Mouse (Mus musculus): ENCODE measurements around the gene Olfr97. TPM values are rescaled to one million over a fixed set of nuclear protein-coding genes. Genes with fewer than 3 reads are reported as not detected.

Gene Olfr97
- polyA plus RNA-seq, 1 experiment from 2014 or later, result not detected

DNA sequence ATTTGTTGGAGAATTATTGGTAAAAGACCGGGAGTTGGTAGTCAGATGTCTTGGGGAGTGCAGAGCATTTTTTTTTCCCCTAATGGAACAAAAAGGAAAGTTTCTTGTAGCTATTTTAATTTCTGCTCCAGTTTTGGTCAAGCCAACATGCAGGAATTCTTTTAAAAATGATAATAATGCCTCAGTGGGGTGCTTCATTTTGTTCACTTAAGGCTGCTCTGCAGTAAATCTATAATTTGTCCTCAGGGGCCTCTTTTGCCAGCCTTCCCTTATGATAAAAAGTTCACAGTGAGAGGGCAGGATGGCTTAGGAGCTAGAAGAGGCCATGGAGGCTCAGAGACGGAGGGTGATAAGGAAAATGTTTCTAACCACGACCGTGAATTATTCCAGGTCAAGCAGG lies 17.3 kb downstream of the Olfr97 start, which contains the start of gene Olfr96:
Gene Olfr96 (plus strand): TSS at position 301 of the 400 bp plus-strand sequence.
- H3K36me3 ChIP-seq (replicated peaks), result no peaks in the 10 kb centered on the region
- no peaks in the 10 kb centered on the region for H3K9me3 ChIP-seq
- H3K4me3 ChIP-seq, result no peak within 1 kb of the TSS
- H3K4me1 ChIP-seq, result no peaks in the 10 kb centered on the region
- H3K27ac ChIP-seq, result no peak within 1 kb of the TSS
- no peak within 1 kb of the TSS for H3K9ac ChIP-seq
- no peak within 1 kb of the TSS for H3K4me2 ChIP-seq
- 66% methylated on average over 4 of the region's 4 CpGs for WGBS
- no peaks in the 10 kb centered on the region for H3K27me3 ChIP-seq (replicated peaks)
- ATAC-seq (replicated peaks), result no peak

DNA sequence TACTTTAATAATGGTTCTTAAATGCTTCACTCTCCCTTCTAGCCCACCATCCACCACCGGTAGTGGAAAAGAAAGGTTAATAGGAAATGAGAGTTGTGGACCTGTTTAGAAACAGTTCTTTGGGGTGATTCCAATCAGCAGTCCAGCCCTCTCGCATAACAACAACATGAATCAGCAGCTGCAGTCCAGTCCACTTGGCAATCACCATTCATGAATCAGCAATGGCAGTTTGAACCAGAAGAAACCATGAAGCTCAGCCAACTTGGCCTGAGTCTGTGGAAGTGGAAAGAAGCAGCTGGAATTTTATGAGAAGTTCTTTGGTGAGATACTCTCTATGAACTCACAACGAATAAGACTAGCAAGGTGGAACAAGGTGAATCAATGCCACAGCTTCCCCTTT lies 18.6 kb downstream of the Olfr97 start:
- Histone ChIP-seq H3K27me3 (replicated peaks) (no peaks in the 10 kb centered on the region), H3K27ac (no peak overlapping the region), H3K36me3 (replicated peaks) (no peaks in the 10 kb centered on the region), H3K9ac (no peak overlapping the region), H3K4me3 (no peak overlapping the region), H3K9me3 (no peaks in the 10 kb centered on the region), H3K4me1 (no peaks in the 10 kb centered on the region), H3K4me2 (no peak overlapping the region)
- no peak for ATAC-seq (replicated peaks)
- WGBS, result 86% methylated on average over 3 of the region's 3 CpGs

DNA sequence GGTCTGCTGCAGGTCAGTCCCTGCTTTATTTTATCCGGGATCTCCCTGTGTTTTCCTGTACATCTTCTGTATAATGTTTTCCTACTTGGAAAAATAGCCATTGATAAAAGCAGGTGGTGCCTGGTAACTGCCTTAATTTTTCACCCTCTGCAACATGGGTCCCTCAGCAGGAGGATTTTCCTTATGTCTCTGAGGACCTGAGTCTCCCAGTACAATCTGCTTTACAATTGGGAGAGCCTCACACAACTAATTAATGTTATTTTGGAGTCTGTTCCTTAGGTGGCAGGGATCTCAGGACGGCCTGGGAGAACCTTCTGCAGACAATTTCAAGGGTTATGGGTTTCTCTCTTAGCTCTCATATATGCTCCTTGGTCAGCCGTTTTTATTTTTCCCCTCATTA lies 24.1 kb downstream of the Olfr97 start, which contains the start of gene Olfr95:
Gene Olfr95 (minus strand): TSS at position 101 of the 400 bp plus-strand sequence.
- no peak for ATAC-seq (replicated peaks)
- Histone ChIP-seq H3K4me3 (no peak within 1 kb of the TSS), H3K4me1 (no peaks in the 10 kb centered on the region), H3K9ac (no peak within 1 kb of the TSS), H3K27ac (no peak within 1 kb of the TSS), H3K27me3 (replicated peaks) (0 out of 2 replicates have a peak, but pooled peaks cover 2% of the 10 kb centered on the region), H3K9me3 (no peaks in the 10 kb centered on the region), H3K36me3 (replicated peaks) (no peaks in the 10 kb centered on the region), H3K4me2 (no peak within 1 kb of the TSS)
- 83% methylated on average over 3 of the region's 3 CpGs for WGBS

DNA sequence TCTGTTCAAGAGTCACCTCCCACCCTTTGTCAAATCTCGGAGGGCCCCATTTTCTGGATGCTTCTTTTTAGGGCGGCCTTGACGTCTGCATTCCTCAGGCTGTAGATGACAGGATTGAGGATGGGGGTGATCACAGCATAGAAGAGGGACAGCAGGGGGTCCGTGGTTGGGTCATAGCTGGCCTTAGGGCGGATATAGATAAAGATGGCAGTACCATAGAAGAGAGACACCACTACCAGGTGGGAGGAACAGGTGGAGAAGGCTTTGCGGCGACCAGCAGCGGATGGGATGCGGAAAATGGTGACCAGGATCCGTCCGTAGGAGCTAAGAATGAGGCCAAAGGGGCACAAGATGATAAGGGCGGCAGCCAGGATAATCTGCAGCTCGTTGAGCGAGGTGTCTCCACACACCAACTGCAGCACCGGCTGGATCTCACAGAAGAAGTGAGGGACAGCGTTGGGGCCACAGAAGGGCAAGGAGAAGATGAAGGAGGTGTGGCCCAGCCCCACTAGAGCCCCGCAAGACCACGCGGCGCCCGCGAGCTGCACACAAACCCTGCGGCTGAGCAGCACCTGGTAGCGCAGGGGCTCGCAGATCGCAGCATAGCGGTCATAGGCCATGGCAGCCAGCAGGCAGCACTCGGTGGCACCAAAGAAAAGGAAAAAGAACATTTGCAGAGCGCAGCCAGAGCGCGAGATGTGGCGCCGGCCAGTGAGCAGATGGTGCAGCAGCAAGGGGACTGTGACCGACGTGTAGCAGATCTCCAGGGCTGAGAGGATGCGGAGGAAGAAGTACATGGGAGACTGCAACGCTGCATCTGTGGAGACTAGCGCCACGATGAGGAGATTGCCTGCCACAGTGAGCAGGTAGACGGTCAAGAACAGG lies 26.0 kb downstream of the Olfr97 start:
- Histone ChIP-seq H3K9me3 (no peaks in the 10 kb centered on the region), H3K4me3 (peak overlapping the region; percentile 42), H3K9ac (peak overlapping the region; percentile 56), H3K4me1 (no peaks in the 10 kb centered on the region), H3K27me3 (replicated peaks) (0 out of 2 replicates have a peak, but pooled peaks cover 4% of the 10 kb centered on the region), H3K4me2 (peak overlapping the region; percentile 69), H3K36me3 (replicated peaks) (no peaks in the 10 kb centered on the region), H3K27ac (no peak overlapping the region)
- 17% methylated on average over 40 of the region's 40 CpGs for WGBS
- ATAC-seq (replicated peaks), result peak; percentile 90

DNA sequence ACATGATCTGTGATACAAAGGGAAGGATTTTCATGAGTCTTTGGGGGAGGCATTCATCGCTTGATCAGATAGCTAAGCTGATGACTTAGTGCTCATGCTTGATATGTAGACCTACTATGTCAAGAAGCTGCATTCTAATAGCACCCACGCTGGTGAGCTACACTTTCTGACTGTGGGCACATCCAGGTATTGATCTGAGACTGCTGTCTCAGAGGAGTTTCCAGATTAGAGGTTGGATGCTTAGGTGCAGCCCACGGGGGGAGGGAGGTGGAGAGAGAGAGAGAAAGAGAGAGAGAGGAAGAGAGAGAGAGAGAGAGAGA lies 33.3 kb downstream of the Olfr97 start:
- whole genome bisulfite sequencing, result 23% methylated on average over 3 of the region's 3 CpGs
- no peak overlapping the region for H3K9ac ChIP-seq

DNA sequence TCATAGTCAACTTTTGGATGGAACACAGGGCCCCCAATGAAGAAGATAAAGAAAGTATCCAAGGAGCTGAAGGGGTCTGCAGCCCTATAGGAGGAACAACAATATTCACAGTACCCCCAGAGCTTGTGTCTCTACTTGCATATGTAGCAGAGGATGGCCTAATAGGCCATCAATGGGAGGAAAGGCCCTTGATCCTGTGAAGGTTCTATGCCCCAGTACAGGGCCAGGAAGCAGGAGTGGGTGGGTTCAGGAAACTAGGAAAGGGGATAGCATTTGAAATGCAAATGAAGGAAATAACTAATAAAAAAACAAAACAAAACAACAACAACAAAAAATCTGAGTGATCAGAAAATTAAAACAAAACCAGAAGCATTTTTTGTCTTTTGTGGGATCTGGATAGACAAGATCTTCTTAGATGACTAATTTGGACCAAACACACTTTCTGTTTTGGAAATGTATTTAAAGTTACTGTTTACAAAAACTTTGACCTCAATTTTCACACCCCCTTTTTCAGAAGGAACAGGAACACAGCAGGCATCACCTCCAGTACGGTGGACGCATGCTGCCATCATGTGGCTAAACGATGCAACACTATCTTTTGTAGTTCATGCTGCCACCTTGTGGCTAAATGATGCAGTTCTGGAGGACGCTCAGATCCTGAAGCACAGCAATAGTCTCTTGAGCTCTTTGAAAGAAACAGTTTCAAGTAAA lies 33.8 kb downstream of the Olfr97 start:
- no peak overlapping the region for H3K9ac ChIP-seq
- no peak overlapping the region for H3K4me2 ChIP-seq
- 2% methylated on average over 4 of the region's 4 CpGs for WGBS
- peaks cover 7% of the 10 kb centered on the region; the same call in 1 of the 2 replicates for H3K27me3 ChIP-seq (replicated peaks)
- no peaks in the 10 kb centered on the region for H3K9me3 ChIP-seq
- ATAC-seq (replicated peaks), result peak; percentile 91
- H3K36me3 ChIP-seq (replicated peaks), result no peaks in the 10 kb centered on the region
- H3K4me1 ChIP-seq, result no peaks in the 10 kb centered on the region
- H3K4me3 ChIP-seq, result no peak overlapping the region
- H3K27ac ChIP-seq, result no peak overlapping the region

More for the DNA sequence above, 33.3 kb downstream of the Olfr97 start:
- Histone ChIP-seq H3K9me3 (no peaks in the 10 kb centered on the region), H3K36me3 (replicated peaks) (no peaks in the 10 kb centered on the region), H3K27ac (no peak overlapping the region), H3K4me3 (no peak overlapping the region), H3K27me3 (replicated peaks) (0 out of 2 replicates have a peak, but pooled peaks cover 2% of the 10 kb centered on the region), H3K4me2 (no peak overlapping the region), H3K4me1 (no peaks in the 10 kb centered on the region)
- peak; percentile 75 for ATAC-seq (replicated peaks)

DNA sequence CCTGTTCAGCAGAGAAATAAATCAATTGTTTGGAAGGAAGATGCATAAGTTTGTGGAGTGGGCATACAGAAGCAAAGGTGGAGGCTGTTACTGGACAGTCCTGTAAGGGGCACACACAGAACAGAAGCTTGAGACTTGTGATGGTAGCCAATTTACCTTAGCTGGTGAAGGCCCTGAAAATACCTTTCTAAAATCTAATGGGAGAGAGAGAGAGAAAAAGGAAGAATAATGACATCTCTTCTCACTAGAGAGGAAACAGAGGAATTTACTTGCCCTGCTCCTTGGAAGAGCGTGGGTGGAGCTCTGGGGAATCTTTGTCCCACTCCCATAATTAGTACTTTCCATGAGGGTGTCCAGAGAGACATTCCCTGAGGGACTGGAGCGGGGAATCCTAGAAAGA lies 36.2 kb downstream of the Olfr97 start, which contains the start of gene Olfr94:
Gene Olfr94 (minus strand): TSS at position 101 of the 400 bp plus-strand sequence.
- H3K9me3 ChIP-seq, result no peaks in the 10 kb centered on the region
- H3K4me1 ChIP-seq, result peaks cover 7% of the 10 kb centered on the region; the same call in 1 of the 2 replicates
- ATAC-seq (replicated peaks), result no peak
- no peak within 1 kb of the TSS for H3K4me2 ChIP-seq
- peaks cover 12% of the 10 kb centered on the region; the same call in 1 of the 2 replicates for H3K27me3 ChIP-seq (replicated peaks)
- H3K9ac ChIP-seq, result no peak within 1 kb of the TSS
- H3K27ac ChIP-seq, result no peak within 1 kb of the TSS
- no peaks in the 10 kb centered on the region for H3K36me3 ChIP-seq (replicated peaks)
- no peak within 1 kb of the TSS for H3K4me3 ChIP-seq
- 80% methylated on average over 2 of the region's 2 CpGs for WGBS

DNA sequence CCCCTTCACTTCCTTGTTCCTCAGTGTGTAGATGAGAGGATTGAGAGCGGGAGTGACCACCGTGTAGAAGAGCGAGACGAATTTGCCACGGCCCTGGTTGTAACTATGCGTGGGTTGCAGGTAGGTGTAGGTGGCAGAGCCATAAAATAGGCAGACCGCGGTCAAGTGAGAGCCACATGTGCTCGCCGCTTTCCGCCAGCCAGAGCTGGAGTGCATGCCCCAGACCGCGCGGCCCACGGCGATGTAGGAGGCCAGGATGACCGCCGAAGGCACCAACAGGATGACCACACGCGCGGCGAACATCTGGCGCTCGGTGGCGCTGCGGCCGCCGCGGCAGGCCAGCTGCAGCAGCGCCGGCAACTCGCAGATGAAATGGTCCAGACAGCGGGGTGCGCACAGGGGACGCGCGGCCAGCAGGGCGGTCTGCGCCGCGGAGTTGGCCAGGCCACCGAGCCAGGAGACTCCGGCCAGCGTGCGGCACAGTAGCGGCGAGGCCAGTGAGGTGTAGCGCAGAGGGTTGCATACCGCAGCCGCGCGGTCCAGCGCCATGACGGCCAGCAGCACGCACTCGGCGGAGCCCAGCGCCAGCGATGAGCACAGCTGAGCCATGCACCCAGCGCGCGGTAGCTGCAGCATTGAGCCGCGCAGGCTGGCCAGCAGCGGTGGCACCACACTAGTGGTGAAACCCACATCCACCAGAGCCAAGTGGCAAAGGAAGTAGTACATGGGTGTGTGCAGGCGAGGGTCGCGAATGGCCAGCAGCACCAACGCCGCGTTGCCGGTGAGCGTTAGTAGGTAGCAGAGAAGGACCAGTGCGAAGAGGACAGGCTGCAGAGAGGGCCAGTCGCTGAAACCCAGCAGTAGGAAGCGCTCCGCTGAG lies 40.0 kb downstream of the Olfr97 start:
- H3K9ac ChIP-seq, result peak overlapping the region; percentile 73
- peaks cover 7% of the 10 kb centered on the region; the same call in 1 of the 2 replicates for H3K4me1 ChIP-seq
- peak overlapping the region; percentile 75 for H3K4me3 ChIP-seq
- H3K9me3 ChIP-seq, result no peaks in the 10 kb centered on the region
- H3K27ac ChIP-seq, result peak overlapping the region; percentile 78
- H3K36me3 ChIP-seq (replicated peaks), result no peaks in the 10 kb centered on the region
- peak; percentile 94 for ATAC-seq (replicated peaks)
- peak overlapping the region; percentile 91 for H3K4me2 ChIP-seq
- H3K27me3 ChIP-seq (replicated peaks), result peaks cover 12% of the 10 kb centered on the region; the same call in 1 of the 2 replicates
- WGBS, result under 1% methylated on average over 77 of the region's 77 CpGs

DNA sequence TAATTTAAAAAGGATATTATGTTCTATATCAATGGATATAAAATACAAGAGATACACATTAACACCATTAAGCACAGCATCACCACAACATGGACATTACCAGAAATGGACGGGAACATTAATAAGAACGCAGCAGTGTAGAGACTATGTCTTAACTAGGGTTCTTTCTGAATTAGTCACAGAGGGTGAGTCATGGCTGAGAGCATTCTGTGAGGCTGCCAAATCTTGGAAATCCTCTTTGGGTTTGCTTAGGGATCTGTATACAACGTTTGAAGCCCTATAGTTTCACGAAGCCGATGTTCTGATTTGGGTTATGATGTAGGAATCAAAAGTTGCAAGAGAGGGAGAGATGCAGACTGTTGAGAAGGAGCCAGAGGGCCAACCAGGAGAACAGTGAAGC lies 42.3 kb downstream of the Olfr97 start:
- Histone ChIP-seq H3K36me3 (replicated peaks) (no peaks in the 10 kb centered on the region), H3K27ac (no peak overlapping the region), H3K4me3 (no peak overlapping the region), H3K27me3 (replicated peaks) (peaks cover 12% of the 10 kb centered on the region; the same call in 1 of the 2 replicates), H3K9me3 (no peaks in the 10 kb centered on the region), H3K4me2 (no peak overlapping the region), H3K9ac (no peak overlapping the region), H3K4me1 (peaks cover 7% of the 10 kb centered on the region; the same call in 1 of the 2 replicates)
- 90% methylated on average over 5 of the region's 5 CpGs for WGBS
- no peak for ATAC-seq (replicated peaks)

DNA sequence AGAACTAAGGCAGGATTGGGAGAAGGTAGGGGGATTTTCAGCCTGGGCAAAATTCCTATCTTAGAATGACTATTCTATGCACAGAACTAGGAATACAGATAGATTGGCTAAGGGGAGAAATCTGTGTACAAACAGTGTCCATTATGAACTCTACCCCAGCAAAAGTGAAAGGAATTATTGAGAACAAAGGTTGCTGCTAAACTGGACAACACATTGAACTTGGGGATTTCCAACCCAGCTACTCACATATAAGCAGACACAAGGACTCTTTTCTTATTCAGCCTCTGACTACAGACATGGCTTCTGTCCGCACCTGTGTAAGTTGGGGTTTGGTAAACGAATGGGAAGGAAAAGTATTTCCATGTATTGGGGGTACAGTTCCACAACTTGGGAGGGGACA lies 43.5 kb downstream of the Olfr97 start, which contains the start of gene Ubd:
Gene Ubd (plus strand): TSS at position 237 of the 400 bp plus-strand sequence.
- H3K4me1 ChIP-seq, result peaks cover 7% of the 10 kb centered on the region; the same call in 1 of the 2 replicates
- no peak for ATAC-seq (replicated peaks)
- no peaks in the 10 kb centered on the region for H3K9me3 ChIP-seq
- no peak within 1 kb of the TSS for H3K27ac ChIP-seq
- 90% methylated on average over 2 of the region's 2 CpGs for WGBS
- no peak within 1 kb of the TSS for H3K4me3 ChIP-seq
- no peak within 1 kb of the TSS for H3K4me2 ChIP-seq
- H3K9ac ChIP-seq, result no peak within 1 kb of the TSS
- peaks cover 10% of the 10 kb centered on the region; the same call in 1 of the 2 replicates for H3K27me3 ChIP-seq (replicated peaks)
- no peaks in the 10 kb centered on the region for H3K36me3 ChIP-seq (replicated peaks)

DNA sequence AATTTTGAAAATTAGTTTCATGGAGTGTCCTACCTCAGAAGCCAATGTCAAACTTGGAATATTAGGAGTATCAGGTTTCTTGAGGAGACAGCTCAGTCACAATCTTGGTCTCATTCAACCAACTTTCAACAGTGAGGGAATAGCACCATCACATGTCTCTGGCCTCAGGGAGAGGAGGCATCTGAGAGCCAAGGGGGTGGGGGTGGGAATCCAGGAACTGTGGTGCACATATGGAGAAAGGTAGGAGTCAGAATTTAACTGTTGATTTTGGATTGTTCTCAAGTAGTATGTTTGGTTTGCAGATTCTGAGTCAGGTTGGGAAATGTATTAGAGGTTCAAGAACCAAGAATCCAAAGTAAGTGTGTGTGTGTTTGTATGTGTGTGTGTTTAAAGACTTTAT lies 44.1 kb downstream of the Olfr97 start:
- Histone ChIP-seq H3K27me3 (replicated peaks) (0 out of 2 replicates have a peak, but pooled peaks cover 4% of the 10 kb centered on the region), H3K36me3 (replicated peaks) (no peaks in the 10 kb centered on the region), H3K27ac (no peak overlapping the region), H3K9me3 (no peaks in the 10 kb centered on the region), H3K4me2 (no peak overlapping the region), H3K4me3 (no peak overlapping the region), H3K4me1 (peaks cover 5% of the 10 kb centered on the region; the same call in 1 of the 2 replicates), H3K9ac (no peak overlapping the region)
- no peak for ATAC-seq (replicated peaks)

Data from midbrain, embryonic 15.5 days (tissue).